Mouse (Mus musculus) thymus, postnatal 14 days (tissue): Measurements from ENCODE around the gene Kcna7.
A peak's percentile ranks its signal among the peaks of the same experiment; 100 is the strongest.
"Not testable (repeated sequence)": the region's sequence is repeated elsewhere in the genome, so short reads cannot be mapped to it uniquely, and the experiment has no call there.

Source experiments
- DNase-seq: peaks from one replicate; pipeline ENCODE4 v3.0.0; 2021

Kcna7 gene

GRCm38 (mm10) chr7:45395578-45396336 is 9.7 kb upstream of the Kcna7 start, which contains the start of gene Snrnp70:
Gene Snrnp70, minus strand, starts transcription at chr7:45395742.
- peak; percentile 100 for DNase-seq

- DNase-seq: not testable (repeated sequence)
These were observed 9.1 kb upstream of the Kcna7 start for GRCm38 (mm10) chr7:45396337-45396775.

GRCm38 (mm10) chr7:45396787-45397186 is 8.7 kb upstream of the Kcna7 start:
- no peak for DNase-seq

- DNase-seq: no peak
These were observed 3.9 kb upstream of the Kcna7 start for GRCm38 (mm10) chr7:45401521-45402085.

GRCm38 (mm10) chr7:45403532-45404261 is 1.8 kb upstream of the Kcna7 start:
- DNase-seq: peak; percentile 71

- DNase-seq: no peak
These were observed 1.0 kb downstream of the Kcna7 start for GRCm38 (mm10) chr7:45406157-45407156.

- DNase-seq: no peak
These were observed 2.4 kb downstream of the Kcna7 start for GRCm38 (mm10) chr7:45407836-45408235.

GRCm38 (mm10) chr7:45408351-45408750 is 2.9 kb downstream of the Kcna7 start:
- no peak for DNase-seq

GRCm38 (mm10) chr7:45408949-45409348 is 3.5 kb downstream of the Kcna7 start:
- no peak for DNase-seq

- DNase-seq: no peak
These were observed 4.2 kb downstream of the Kcna7 start for GRCm38 (mm10) chr7:45409497-45410163.

- DNase-seq: no peak
These were observed 7.0 kb downstream of the Kcna7 start for GRCm38 (mm10) chr7:45412421-45412820.

GRCm38 (mm10) chr7:45413113-45413863 is 7.8 kb downstream of the Kcna7 start, which contains the start of gene Ntf5:
Gene Ntf5, plus strand, starts transcription at chr7:45413695.
- DNase-seq: peak; percentile 47

GRCm38 (mm10) chr7:45413864-45414739 is 8.6 kb downstream of the Kcna7 start:
- DNase-seq: no peak

- no peak for DNase-seq
These were observed 9.3 kb downstream of the Kcna7 start for GRCm38 (mm10) chr7:45414740-45415224.

GRCm38 (mm10) chr7:45415636-45416035 is 10.2 kb downstream of the Kcna7 start:
- no peak for DNase-seq

GRCm38 (mm10) chr7:45417962-45418492 is 12.6 kb downstream of the Kcna7 start:
- DNase-seq: no peak

GRCm38 (mm10) chr7:45419859-45420614 is 14.6 kb downstream of the Kcna7 start:
- DNase-seq: no peak

- DNase-seq: no peak
These were observed 15.1 kb downstream of the Kcna7 start, which contains the start of gene Lhb for GRCm38 (mm10) chr7:45420615-45420919. Gene Lhb, plus strand, starts transcription at chr7:45420820.

- DNase-seq: no peak
These were observed 15.7 kb downstream of the Kcna7 start for GRCm38 (mm10) chr7:45421194-45421593.
